Mouse (Mus musculus) ES-Bruce4 (cell line): Measurements from ENCODE around the gene Fam110a.

ENCODE experiments used
- CTCF ChIP-seq: IDR thresholded peaks from one replicate; pipeline ENCODE4 v1.8.1; 2011; ENCODE audit warnings: low read depth, low read length
- POLR2A ChIP-seq: IDR thresholded peaks from one replicate; pipeline ENCODE4 v1.8.1; 2011; ENCODE audit warnings: low read length; ENCODE audit not compliant: insufficient read depth

- no peak for TF ChIP-seq CTCF
- no peak for TF ChIP-seq POLR2A
Observed at GRCm38 (mm10) chr2:151971748-151972147, 8.3 kb downstream of the Fam110a start.
